Mouse (Mus musculus): ENCODE measurements around the gene Cadm4. TPM values are rescaled to one million over a fixed set of nuclear protein-coding genes. Genes with fewer than 3 reads are reported as not detected.

Gene Cadm4
- polyA plus RNA-seq, 1 experiment: 160 TPM

DNA sequence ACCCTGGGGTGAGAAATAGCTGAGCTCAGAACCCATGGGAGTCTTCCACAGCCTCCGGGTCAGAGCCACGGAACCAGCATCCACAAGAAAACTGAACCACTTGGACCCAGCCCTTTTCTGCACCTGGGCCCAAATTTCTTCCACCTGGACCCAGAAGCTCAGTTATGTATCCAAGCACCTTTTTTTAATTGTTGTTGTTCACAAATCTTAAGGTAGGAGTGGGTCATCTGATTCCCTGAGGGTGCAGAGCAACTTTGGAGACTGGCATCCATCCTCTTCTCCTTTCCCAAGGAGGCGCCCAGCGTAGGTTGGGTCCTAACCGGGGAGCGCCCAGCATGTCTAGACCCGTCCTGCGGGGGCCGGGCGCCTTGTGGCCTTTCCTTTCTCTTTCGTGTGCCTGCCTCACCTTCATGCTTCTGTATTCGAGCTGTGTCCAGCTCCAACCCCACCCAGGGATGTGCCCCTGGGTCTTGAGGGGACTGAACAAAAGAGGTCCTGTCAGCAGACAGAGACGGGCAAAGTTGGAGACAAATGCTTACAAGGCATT, 64.3 kb downstream of the Cadm4 start, which contains the start of the genes Pinlyp and Xrcc1:
Gene Pinlyp (minus strand): TSS at position 51 of the 547 bp plus-strand sequence.
Gene Xrcc1 (plus strand): TSS at position 222 of the 547 bp plus-strand sequence.
- H3K79me2 ChIP-seq (ENCODE audit: control insufficient read depth, insufficient read depth): peaks cover 22% of the 10 kb centered on the region
- H3K79me3 ChIP-seq (ENCODE audit: low read depth): peaks cover 3% of the 10 kb centered on the region
- TF ChIP-seq USF1 (IDR thresholded peaks at IDR 0.05; ENCODE audit: low read depth): no peak
- TF ChIP-seq CEBPB (IDR thresholded peaks at IDR 0.05; ENCODE audit: low read depth): no peak
- TF ChIP-seq CTCF (IDR thresholded peaks at IDR 0.05; ENCODE audit: control insufficient read depth, insufficient read depth, insufficient read length): no peak
- TF ChIP-seq MAX (IDR thresholded peaks at IDR 0.05): no peak

DNA sequence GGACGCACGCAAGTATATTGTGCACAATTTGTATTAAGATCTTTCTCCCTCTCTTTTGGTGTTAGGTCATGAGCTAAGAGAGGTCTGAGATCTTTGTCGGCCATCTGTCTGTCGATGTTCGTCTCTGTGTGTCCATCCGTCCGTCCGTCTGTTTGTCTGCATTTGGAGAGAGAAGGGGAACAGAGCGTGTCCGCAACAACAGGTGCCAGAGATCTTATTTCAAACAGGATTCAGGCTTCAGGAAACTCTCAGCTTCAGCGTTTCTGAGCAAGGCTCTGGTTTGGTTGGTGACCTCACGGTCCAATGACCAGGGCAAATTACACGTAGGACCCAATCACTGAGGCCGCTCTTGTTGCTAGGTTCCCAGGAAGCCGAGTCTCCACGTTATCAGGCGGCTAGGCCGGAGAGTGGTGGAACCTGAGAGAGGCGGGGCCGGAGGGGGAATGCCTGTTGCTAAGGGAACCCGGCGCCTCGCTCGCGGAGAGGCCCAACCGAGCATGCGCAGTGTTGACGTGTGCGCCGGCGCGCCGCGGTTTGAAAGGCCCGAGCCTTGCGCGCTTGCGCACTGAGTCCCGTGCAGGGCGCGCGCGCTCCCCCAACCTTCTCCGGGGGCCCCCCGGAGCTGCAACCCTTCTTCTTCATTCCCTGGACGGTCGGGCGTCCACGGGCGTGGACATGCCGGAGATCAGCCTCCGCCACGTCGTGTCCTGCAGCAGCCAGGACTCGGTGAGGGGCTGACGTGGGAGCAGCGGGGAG, 65.0 kb downstream of the Cadm4 start:
- H3K79me2 ChIP-seq (ENCODE audit: control insufficient read depth, insufficient read depth): peaks cover 22% of the 10 kb centered on the region
- TF ChIP-seq FOSL1 (IDR thresholded peaks at IDR 0.05; ENCODE audit: insufficient read depth, low read length, poor library complexity, severe bottlenecking): no peak
- no peak for TF ChIP-seq MAX (IDR thresholded peaks at IDR 0.05)
- TF ChIP-seq MYOD1 (IDR thresholded peaks at IDR 0.05; ENCODE audit: control insufficient read depth, insufficient read length, low read depth): peak; percentile 95
- no peak for TF ChIP-seq MYOG (IDR thresholded peaks at IDR 0.05; ENCODE audit: control insufficient read depth, extremely low read depth, insufficient read length)
- TF ChIP-seq CTCF (IDR thresholded peaks at IDR 0.05; ENCODE audit: control insufficient read depth, insufficient read depth, insufficient read length): no peak
- peak overlapping the region; percentile 90 for H3K4me3 ChIP-seq (ENCODE audit: insufficient read depth, poor library complexity, severe bottlenecking)

More for the DNA sequence above, 64.3 kb downstream of the Cadm4 start, which contains the start of the genes Pinlyp and Xrcc1:
- Histone ChIP-seq H3K4me3 (ENCODE audit: insufficient read depth, poor library complexity, severe bottlenecking) (peak within 1 kb of the TSS; percentile 90), H3K36me3 (ENCODE audit: control insufficient read depth, insufficient read depth) (no peaks in the 10 kb centered on the region), H3K27me3 (ENCODE audit: control insufficient read depth, insufficient read depth, insufficient read length) (no peaks in the 10 kb centered on the region), H3ac (ENCODE audit: control insufficient read depth, insufficient read length, low read depth) (peak within 1 kb of the TSS; percentile 100)

GRCm38 (mm10) chr7:24547534-24548036, 65.8 kb downstream of the Cadm4 start:
- no peaks in the 10 kb centered on the region for H3K27me3 ChIP-seq (ENCODE audit: control insufficient read depth, insufficient read depth, insufficient read length)
- H3K79me2 ChIP-seq (ENCODE audit: control insufficient read depth, insufficient read depth): peaks cover 22% of the 10 kb centered on the region
- H3ac ChIP-seq (ENCODE audit: control insufficient read depth, insufficient read length, low read depth): peak overlapping the region; percentile 100
- no peak for TF ChIP-seq USF1 (IDR thresholded peaks at IDR 0.05; ENCODE audit: low read depth)
- TF ChIP-seq MAX (IDR thresholded peaks at IDR 0.05): no peak
- TF ChIP-seq FOSL1 (IDR thresholded peaks at IDR 0.05; ENCODE audit: insufficient read depth, low read length, poor library complexity, severe bottlenecking): no peak
- TF ChIP-seq MYOG (IDR thresholded peaks at IDR 0.05; ENCODE audit: control insufficient read depth, extremely low read depth, insufficient read length): no peak
- TF ChIP-seq CEBPB (IDR thresholded peaks at IDR 0.05; ENCODE audit: low read depth): no peak
- TF ChIP-seq MYOD1 (IDR thresholded peaks at IDR 0.05; ENCODE audit: control insufficient read depth, insufficient read length, low read depth): no peak
- no peak for TF ChIP-seq CTCF (IDR thresholded peaks at IDR 0.05; ENCODE audit: control insufficient read depth, insufficient read depth, insufficient read length)
- peaks cover 3% of the 10 kb centered on the region for H3K79me3 ChIP-seq (ENCODE audit: low read depth)
- peaks cover 2% of the 10 kb centered on the region for H3K36me3 ChIP-seq (ENCODE audit: control insufficient read depth, insufficient read depth)
- peak overlapping the region; percentile 90 for H3K4me3 ChIP-seq (ENCODE audit: insufficient read depth, poor library complexity, severe bottlenecking)

More for the DNA sequence above, 65.0 kb downstream of the Cadm4 start:
- H3K79me3 ChIP-seq (ENCODE audit: low read depth): peaks cover 3% of the 10 kb centered on the region
- H3ac ChIP-seq (ENCODE audit: control insufficient read depth, insufficient read length, low read depth): peak overlapping the region; percentile 100
- H3K27me3 ChIP-seq (ENCODE audit: control insufficient read depth, insufficient read depth, insufficient read length): no peaks in the 10 kb centered on the region
- no peaks in the 10 kb centered on the region for H3K36me3 ChIP-seq (ENCODE audit: control insufficient read depth, insufficient read depth)

- Histone ChIP-seq H3K4me3 (ENCODE audit: insufficient read depth, poor library complexity, severe bottlenecking) (no peak overlapping the region), H3K79me3 (ENCODE audit: low read depth) (peaks cover 5% of the 10 kb centered on the region), H3ac (ENCODE audit: control insufficient read depth, insufficient read length, low read depth) (no peak overlapping the region), H3K36me3 (ENCODE audit: control insufficient read depth, insufficient read depth) (peaks cover 10% of the 10 kb centered on the region), H3K27me3 (ENCODE audit: control insufficient read depth, insufficient read depth, insufficient read length) (no peaks in the 10 kb centered on the region), H3K79me2 (ENCODE audit: control insufficient read depth, insufficient read depth) (peaks cover 22% of the 10 kb centered on the region)
- TF ChIP-seq MAX (IDR thresholded peaks at IDR 0.05) (no peak), CTCF (IDR thresholded peaks at IDR 0.05; ENCODE audit: control insufficient read depth, insufficient read depth, insufficient read length) (no peak), FOSL1 (IDR thresholded peaks at IDR 0.05; ENCODE audit: insufficient read depth, low read length, poor library complexity, severe bottlenecking) (no peak), MYOG (IDR thresholded peaks at IDR 0.05; ENCODE audit: control insufficient read depth, extremely low read depth, insufficient read length) (no peak), MYOD1 (IDR thresholded peaks at IDR 0.05; ENCODE audit: control insufficient read depth, insufficient read length, low read depth) (no peak), USF1 (IDR thresholded peaks at IDR 0.05; ENCODE audit: low read depth) (no peak), CEBPB (IDR thresholded peaks at IDR 0.05; ENCODE audit: low read depth) (no peak)
These were observed 70.3 kb downstream of the Cadm4 start for GRCm38 (mm10) chr7:24551985-24552759.

Other genes starting within 250 kb of the Cadm4 start
- 0.26 TPM for gene Zfp109, start 244.5 kb upstream of the Cadm4 start, polyA plus RNA-seq (2012; fragmentation: generic; extraction: Trizol)
- gene Zfp108, start 227.2 kb upstream of the Cadm4 start, polyA plus RNA-seq (2012; fragmentation: generic; extraction: Trizol): 0.25 TPM
- 1.8 TPM for gene Zfp93, start 211.6 kb upstream of the Cadm4 start, polyA plus RNA-seq (2012; fragmentation: generic; extraction: Trizol)
- gene Zfp61, start 180.8 kb upstream of the Cadm4 start, polyA plus RNA-seq (2012; fragmentation: generic; extraction: Trizol): 8.8 TPM
- 2.4 TPM for gene Zfp94, start 165.4 kb upstream of the Cadm4 start, polyA plus RNA-seq (2012; fragmentation: generic; extraction: Trizol)
- 0.22 TPM for gene Tescl, start 148.1 kb upstream of the Cadm4 start, polyA plus RNA-seq (2012; fragmentation: generic; extraction: Trizol)
- not detected for gene Lypd5, start 132.8 kb upstream of the Cadm4 start, polyA plus RNA-seq (2012; fragmentation: generic; extraction: Trizol)
- gene Kcnn4, start 111.8 kb upstream of the Cadm4 start, polyA plus RNA-seq (2012; fragmentation: generic; extraction: Trizol): 82.2 TPM
- gene Smg9, start 82.4 kb upstream of the Cadm4 start, polyA plus RNA-seq (2012; fragmentation: generic; extraction: Trizol): 21.8 TPM
- 0.33 TPM for gene Irgc1, start 29.7 kb upstream of the Cadm4 start, polyA plus RNA-seq (2012; fragmentation: generic; extraction: Trizol)
- 191 TPM for gene Plaur, start 19.5 kb upstream of the Cadm4 start, polyA plus RNA-seq (2012; fragmentation: generic; extraction: Trizol)
- 53.8 TPM for gene Zfp428, start 25.0 kb downstream of the Cadm4 start, polyA plus RNA-seq (2012; fragmentation: generic; extraction: Trizol)
- gene AC161166.1, start 30.4 kb downstream of the Cadm4 start, polyA plus RNA-seq (2012; fragmentation: generic; extraction: Trizol): 0.16 TPM
- 7.9 TPM for gene Irgq, start 48.7 kb downstream of the Cadm4 start, polyA plus RNA-seq (2012; fragmentation: generic; extraction: Trizol)
- 0.23 TPM for gene Pinlyp, start 64.1 kb downstream of the Cadm4 start, polyA plus RNA-seq (2012; fragmentation: generic; extraction: Trizol)
- gene Xrcc1, start 64.3 kb downstream of the Cadm4 start, polyA plus RNA-seq (2012; fragmentation: generic; extraction: Trizol): 57.4 TPM
- 48.0 TPM for gene Ethe1, start 105.5 kb downstream of the Cadm4 start, polyA plus RNA-seq (2012; fragmentation: generic; extraction: Trizol)
- 0.35 TPM for gene Zfp575, start 105.6 kb downstream of the Cadm4 start, polyA plus RNA-seq (2012; fragmentation: generic; extraction: Trizol)
- 4.1 TPM for gene Phldb3, start 128.7 kb downstream of the Cadm4 start, polyA plus RNA-seq (2012; fragmentation: generic; extraction: Trizol)
- gene Lypd3, start 154.5 kb downstream of the Cadm4 start, polyA plus RNA-seq (2012; fragmentation: generic; extraction: Trizol): not detected
- gene Tex101, start 194.7 kb downstream of the Cadm4 start, polyA plus RNA-seq (2012; fragmentation: generic; extraction: Trizol): not detected
- not detected for gene BC049730, start 227.2 kb downstream of the Cadm4 start, polyA plus RNA-seq (2012; fragmentation: generic; extraction: Trizol)
- gene Gm4763, start 244.9 kb downstream of the Cadm4 start, polyA plus RNA-seq (2012; fragmentation: generic; extraction: Trizol): not detected

All from C2C12 (cell line).